Mouse (Mus musculus) c-Kit-positive CD71-positive TER-119-negative erythroid progenitor cells, embryonic 14.5 days (primary cell): ENCODE data around the gene Dzip1l.
A peak's percentile ranks its signal among the peaks of the same experiment; 100 is the strongest.
"Not testable (repeated sequence)": the region's sequence is repeated elsewhere in the genome, so short reads cannot be mapped to it uniquely, and the experiment has no call there.

Experiments
- DNase-seq: peaks from one replicate; pipeline ENCODE4 v3.0.0-alpha.2; 2013; ENCODE audit warnings: low read depth

Gene Dzip1l

GRCm38 (mm10) chr9:99629281-99630011 lies at the start of gene Dzip1l:
TSS of gene Dzip1l (plus strand) at chr9:99629496.
- DNase-seq: peak; percentile 8

GRCm38 (mm10) chr9:99580655-99581054 lies 48.6 kb upstream of the Dzip1l start:
- DNase-seq: no peak

GRCm38 (mm10) chr9:99587505-99588202 lies 41.6 kb upstream of the Dzip1l start:
- no peak for DNase-seq

- no peak for DNase-seq
Observed at GRCm38 (mm10) chr9:99591144-99591543, 38.2 kb upstream of the Dzip1l start.

GRCm38 (mm10) chr9:99599127-99599526 lies 30.2 kb upstream of the Dzip1l start:
- not testable (repeated sequence) for DNase-seq

- DNase-seq: no peak
Observed at GRCm38 (mm10) chr9:99603566-99603965, 25.7 kb upstream of the Dzip1l start.

- DNase-seq: no peak
Observed at GRCm38 (mm10) chr9:99612202-99612601, 17.1 kb upstream of the Dzip1l start, which contains the start of gene A4gnt. TSS of gene A4gnt (plus strand) at chr9:99612502.

GRCm38 (mm10) chr9:99619688-99620087 lies 9.6 kb upstream of the Dzip1l start:
- DNase-seq: no peak

GRCm38 (mm10) chr9:99620196-99620595 lies 9.1 kb upstream of the Dzip1l start:
- DNase-seq: no peak

- DNase-seq: no peak
Observed at GRCm38 (mm10) chr9:99622034-99622433, 7.3 kb upstream of the Dzip1l start.

- no peak for DNase-seq
Observed at GRCm38 (mm10) chr9:99622966-99623365, 6.3 kb upstream of the Dzip1l start.

GRCm38 (mm10) chr9:99624117-99624516 lies 5.2 kb upstream of the Dzip1l start:
- DNase-seq: no peak

- no peak for DNase-seq
Observed at GRCm38 (mm10) chr9:99628581-99628980, 715 bp upstream of the Dzip1l start.

GRCm38 (mm10) chr9:99630071-99630470 lies 775 bp downstream of the Dzip1l start:
- DNase-seq: no peak

- no peak for DNase-seq
Observed at GRCm38 (mm10) chr9:99630528-99631125, 1.3 kb downstream of the Dzip1l start.

GRCm38 (mm10) chr9:99631781-99632180 lies 2.5 kb downstream of the Dzip1l start:
- DNase-seq: no peak

GRCm38 (mm10) chr9:99632264-99632663 lies 3.0 kb downstream of the Dzip1l start:
- no peak for DNase-seq

- DNase-seq: no peak
Observed at GRCm38 (mm10) chr9:99636776-99637175, 7.5 kb downstream of the Dzip1l start.

GRCm38 (mm10) chr9:99637227-99637626 lies 7.9 kb downstream of the Dzip1l start:
- no peak for DNase-seq

- no peak for DNase-seq
Observed at GRCm38 (mm10) chr9:99637736-99638135, 8.4 kb downstream of the Dzip1l start.

- no peak for DNase-seq
Observed at GRCm38 (mm10) chr9:99639957-99640356, 10.7 kb downstream of the Dzip1l start.

- DNase-seq: no peak
Observed at GRCm38 (mm10) chr9:99645416-99645815, 16.1 kb downstream of the Dzip1l start.

GRCm38 (mm10) chr9:99646102-99646501 lies 16.8 kb downstream of the Dzip1l start:
- no peak for DNase-seq
